Mouse (Mus musculus) adrenal gland, adult 2 months (tissue): ENCODE data around the gene Gmppa. TPM values are rescaled to one million over a fixed set of nuclear protein-coding genes. Genes with fewer than 3 reads are reported as not detected.

ENCODE experiments used
- DNase-seq: peaks from one replicate; pipeline ENCODE4 v3.0.0; 2021
- long read RNA-seq: library from polyadenylated mRNA; stranded (forward); transcript quantifications from one replicate; pipeline ENCODE4 v2.0.0, GENCODE M21; 2021
- polyA plus RNA-seq: library from polyadenylated mRNA; depleted of rRNA; stranded (reverse); fragments of >200 nt; gene quantifications from 2 replicates; pipeline ENCODE4 v1.2.3, GENCODE M21; 2012; rRNA removed
- total RNA-seq, 2 experiments: library from RNA; stranded (reverse); gene quantifications; 2 replicates each; pipeline ENCODE4 v1.2.3; 2021

Gmppa gene
- 10 to 100 TPM; 69.1 to 77.7 TPM for total RNA-seq
- 137 and 189 TPM in 2 replicates for polyA plus RNA-seq
- long read RNA-seq, transcript Gmppa-201 (13 exons, 1,539 nt): major isoform, 17 of 42 reads
- long read RNA-seq, partial matches to known transcripts: 11 of 42 reads
- long read RNA-seq, other reads (novel, unspliced or antisense): 10 of 42 reads

- DNase-seq: peak; percentile 87
These were observed at the start of gene Gmppa for GRCm38 (mm10) chr1:75435475-75436328. TSS of gene Gmppa (plus strand) at chr1:75435930.

GRCm38 (mm10) chr1:75386149-75386548, 49.6 kb upstream of the Gmppa start:
- no peak for DNase-seq

GRCm38 (mm10) chr1:75387469-75387928, 48.2 kb upstream of the Gmppa start:
- DNase-seq: peak; percentile 26

- no peak for DNase-seq
These were observed 47.5 kb upstream of the Gmppa start for GRCm38 (mm10) chr1:75387929-75388897.

- no peak for DNase-seq
These were observed 46.7 kb upstream of the Gmppa start for GRCm38 (mm10) chr1:75388898-75389515.

- DNase-seq: peak; percentile 23
These were observed 42.6 kb upstream of the Gmppa start for GRCm38 (mm10) chr1:75393139-75393538.

GRCm38 (mm10) chr1:75393846-75394245, 41.9 kb upstream of the Gmppa start:
- no peak for DNase-seq

- DNase-seq: peak; percentile 85
These were observed 36.8 kb upstream of the Gmppa start for GRCm38 (mm10) chr1:75398761-75399402.

- peak; percentile 35 for DNase-seq
These were observed 35.8 kb upstream of the Gmppa start for GRCm38 (mm10) chr1:75399755-75400492.

- DNase-seq: no peak
These were observed 35.1 kb upstream of the Gmppa start for GRCm38 (mm10) chr1:75400493-75401115.

GRCm38 (mm10) chr1:75405547-75405946, 30.2 kb upstream of the Gmppa start:
- no peak for DNase-seq

GRCm38 (mm10) chr1:75406173-75406572, 29.6 kb upstream of the Gmppa start:
- no peak for DNase-seq

- DNase-seq: no peak
These were observed 28.7 kb upstream of the Gmppa start for GRCm38 (mm10) chr1:75407056-75407455.

GRCm38 (mm10) chr1:75408210-75408609, 27.5 kb upstream of the Gmppa start:
- DNase-seq: no peak

- no peak for DNase-seq
These were observed 25.8 kb upstream of the Gmppa start for GRCm38 (mm10) chr1:75409950-75410349.

- DNase-seq: no peak
These were observed 23.5 kb upstream of the Gmppa start for GRCm38 (mm10) chr1:75412196-75412595.

- no peak for DNase-seq
These were observed 22.0 kb upstream of the Gmppa start for GRCm38 (mm10) chr1:75413749-75414148.

GRCm38 (mm10) chr1:75421794-75422193, 13.9 kb upstream of the Gmppa start:
- DNase-seq: no peak

GRCm38 (mm10) chr1:75422216-75422822, 13.4 kb upstream of the Gmppa start:
- DNase-seq: no peak
